Mouse (Mus musculus) megakaryocyte, embryonic 14.5 days (primary cell): ENCODE results near the gene Depdc1b. TPM values are rescaled to one million over a fixed set of nuclear protein-coding genes. Genes with fewer than 3 reads are reported as not detected.

Experiments used
- H3K27me3 ChIP-seq: replicated peaks from 2 replicates; pipeline ENCODE3; 2012; ENCODE audit warnings: inconsistent platforms
- H3K36me3 ChIP-seq: replicated peaks from 2 replicates; pipeline ENCODE3; 2012; ENCODE audit warnings: low read length, inconsistent platforms, mixed read lengths
- H3K4me1 ChIP-seq: 2 replicates; pipeline ENCODE4 v1.6.1; 2012; ENCODE audit warnings: inconsistent platforms
- H3K4me3 ChIP-seq: replicated peaks from 2 replicates; pipeline ENCODE3; 2012; ENCODE audit warnings: moderate library complexity, mild to moderate bottlenecking, inconsistent platforms
- H3K9me3 ChIP-seq: 2 replicates; pipeline ENCODE4 v1.6.1; 2012; ENCODE audit warnings: inconsistent platforms
- FLI1 ChIP-seq: IDR thresholded peaks from 2 replicates; pipeline ENCODE4 v1.6.1; 2012; ENCODE audit warnings: low read length, inconsistent platforms, mixed read lengths
- GATA1 ChIP-seq: IDR thresholded peaks from 3 replicates; pipeline ENCODE4 v1.6.1; 2012; ENCODE audit warnings: mixed read lengths, low read length, inconsistent platforms, borderline replicate concordance
- polyA plus RNA-seq: library from polyadenylated mRNA; stranded (reverse); fragments of >175 nt; gene quantifications from 2 replicates; pipeline ENCODE4 v1.2.3, GENCODE M21; 2012; ENCODE audit warnings: low replicate concordance; ENCODE audit not compliant: insufficient read depth

The Depdc1b gene
- polyA plus RNA-seq, 1 experiment = 4.7 TPM

DNA sequence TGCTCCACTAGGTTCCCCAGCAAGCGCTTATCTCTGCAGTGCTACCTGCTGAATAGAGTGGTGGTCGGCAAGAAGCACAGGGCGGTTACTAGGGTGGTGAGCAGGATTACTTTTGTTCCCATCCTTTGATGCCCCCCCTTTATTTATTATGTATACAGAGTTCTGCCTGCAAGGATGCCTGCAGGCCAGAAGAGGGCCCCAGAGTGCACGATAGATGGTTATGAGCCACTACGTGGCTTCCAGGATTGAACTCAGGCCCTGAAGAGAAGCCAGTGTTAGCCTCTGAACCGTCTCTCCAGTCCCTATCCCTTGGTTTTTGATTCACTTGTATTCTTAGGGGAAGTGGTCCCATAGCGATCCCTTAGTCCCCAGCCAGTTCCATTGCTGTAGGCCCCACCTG lies 25.5 kb downstream of the Depdc1b start:
- peaks cover 58% of the 10 kb centered on the region for H3K36me3 ChIP-seq
- H3K4me3 ChIP-seq = no peak overlapping the region
- H3K27me3 ChIP-seq = no peaks in the 10 kb centered on the region
- TF ChIP-seq GATA1 (no peak), FLI1 (no peak)
- no peaks in the 10 kb centered on the region for H3K9me3 ChIP-seq
- H3K4me1 ChIP-seq = peaks cover 53% of the 10 kb centered on the region

DNA sequence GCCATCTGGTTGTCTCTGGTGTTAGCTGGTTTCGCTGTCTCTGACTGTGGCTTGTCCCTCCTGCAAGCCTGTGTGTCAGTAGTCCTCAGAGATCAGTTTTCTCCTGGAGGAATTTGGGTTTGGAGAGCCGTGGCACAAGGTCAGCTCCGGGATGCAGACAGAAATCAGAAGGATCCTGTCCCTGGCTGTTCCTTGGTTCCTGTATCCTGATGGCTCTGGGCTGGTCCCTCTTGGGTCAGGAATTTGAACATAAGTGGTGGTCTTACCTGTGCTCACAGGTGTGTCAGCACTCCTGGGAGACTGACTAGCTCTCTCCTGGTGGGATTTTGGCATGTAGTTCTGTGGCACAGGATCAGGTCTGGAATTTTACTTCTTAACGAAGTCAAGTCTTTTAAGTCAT lies 29.6 kb downstream of the Depdc1b start:
- Histone ChIP-seq H3K36me3 (peaks cover 37% of the 10 kb centered on the region), H3K27me3 (no peaks in the 10 kb centered on the region), H3K4me3 (no peak overlapping the region), H3K9me3 (no peaks in the 10 kb centered on the region), H3K4me1 (peaks cover 49% of the 10 kb centered on the region)
- no peak for TF ChIP-seq FLI1

DNA sequence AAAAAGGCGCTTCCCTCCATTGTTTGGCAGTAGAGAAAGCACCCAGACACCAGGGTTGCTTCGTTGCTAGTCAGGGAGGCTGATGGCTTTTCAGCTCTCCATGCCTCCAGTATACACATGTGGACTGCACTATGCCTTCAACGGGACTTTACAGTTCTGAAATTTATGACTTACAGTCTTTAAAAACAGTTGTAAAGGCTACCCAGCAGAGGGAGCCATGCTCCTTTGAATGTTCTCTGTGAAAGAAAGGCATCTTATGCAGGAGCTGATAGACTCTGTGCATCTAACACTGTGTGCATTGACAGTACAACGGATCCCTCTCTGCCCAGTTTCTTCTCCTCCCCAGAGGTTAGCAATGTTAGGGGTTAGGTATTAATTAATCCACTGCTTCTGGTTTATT lies 30.9 kb downstream of the Depdc1b start:
- Histone ChIP-seq H3K4me3 (no peak overlapping the region), H3K9me3 (no peaks in the 10 kb centered on the region), H3K4me1 (peaks cover 41% of the 10 kb centered on the region), H3K27me3 (no peaks in the 10 kb centered on the region), H3K36me3 (peaks cover 37% of the 10 kb centered on the region)
- TF ChIP-seq GATA1 = no peak

DNA sequence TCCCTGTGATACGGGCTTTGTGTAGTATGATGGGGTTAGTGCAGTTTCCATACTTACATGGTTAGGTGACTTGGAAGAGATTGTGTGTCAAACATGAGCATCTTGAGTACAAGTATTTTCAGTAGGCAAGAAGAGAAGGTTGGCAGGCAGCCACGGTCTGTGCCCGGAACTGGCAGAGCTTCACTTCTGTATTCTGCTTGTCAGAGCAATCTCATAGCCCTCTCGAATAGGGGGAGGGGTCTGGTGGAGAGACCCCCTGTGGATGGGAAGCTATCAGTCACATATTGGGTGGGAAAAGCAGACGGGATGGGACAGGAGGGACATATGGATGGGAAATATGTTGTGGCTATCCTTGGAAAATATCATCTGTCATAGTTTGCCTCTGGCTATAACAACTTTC lies 33.5 kb downstream of the Depdc1b start:
- Histone ChIP-seq H3K9me3 (no peaks in the 10 kb centered on the region), H3K27me3 (no peaks in the 10 kb centered on the region), H3K4me1 (peaks cover 54% of the 10 kb centered on the region), H3K4me3 (no peak overlapping the region), H3K36me3 (peaks cover 57% of the 10 kb centered on the region)
- no peak for TF ChIP-seq FLI1
- TF ChIP-seq GATA1 = no peak

DNA sequence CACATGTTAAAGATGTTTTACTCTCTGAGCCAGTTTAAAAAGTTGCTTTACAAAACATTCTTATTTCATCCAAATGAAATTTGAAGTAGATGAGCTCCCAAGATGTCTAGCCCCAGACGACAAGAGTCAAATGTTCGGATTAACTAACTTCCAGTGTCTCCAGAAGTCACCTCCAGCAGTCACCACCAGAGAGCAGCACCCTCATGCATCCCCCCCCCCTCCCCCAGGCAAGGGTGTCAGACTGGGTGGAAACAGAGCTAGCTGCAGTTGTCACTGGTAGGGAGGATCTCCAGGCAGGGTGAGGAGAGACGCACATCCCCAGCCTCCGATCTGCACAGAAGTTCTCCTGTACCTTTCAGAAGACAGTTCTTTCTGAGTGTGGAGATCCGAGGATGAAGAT lies 37.6 kb downstream of the Depdc1b start:
- Histone ChIP-seq H3K4me3 (no peak overlapping the region), H3K9me3 (no peaks in the 10 kb centered on the region), H3K4me1 (peaks cover 38% of the 10 kb centered on the region), H3K27me3 (no peaks in the 10 kb centered on the region), H3K36me3 (peaks cover 88% of the 10 kb centered on the region)
- no peak for TF ChIP-seq GATA1

DNA sequence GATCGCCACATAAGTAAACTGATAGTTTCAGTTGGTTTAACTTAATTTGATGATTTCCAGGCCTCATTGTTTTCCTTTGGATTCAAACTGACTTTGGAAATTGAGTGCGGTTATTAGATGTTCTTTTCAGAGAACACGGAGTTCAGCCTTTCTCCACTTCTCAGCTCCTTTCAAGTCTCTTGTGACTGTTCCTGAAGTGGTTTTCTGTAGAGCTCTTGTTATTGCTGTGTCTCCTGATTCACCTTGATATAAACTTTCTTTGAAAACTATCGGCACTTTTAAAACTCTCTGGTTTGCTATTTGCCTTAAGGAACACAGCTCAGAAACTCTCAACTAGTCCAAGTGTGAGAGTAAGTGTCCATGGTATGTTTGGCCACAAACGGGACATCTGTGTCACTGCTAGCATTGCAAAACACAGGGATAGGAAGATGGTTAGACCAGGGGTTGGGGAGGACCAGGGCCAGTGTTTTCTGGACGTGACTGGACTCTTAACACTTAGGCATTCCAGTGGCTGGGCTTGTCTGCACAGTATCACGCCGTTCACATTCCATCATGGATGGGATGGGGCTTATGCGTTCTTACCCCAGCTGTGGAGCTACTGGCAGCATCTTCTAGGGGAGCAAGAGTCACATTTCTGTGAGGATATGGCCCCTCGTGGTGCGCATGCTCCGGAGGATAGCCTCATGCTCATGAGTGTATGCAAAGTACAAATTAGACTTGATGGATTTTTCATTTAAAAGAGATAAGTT lies 38.8 kb downstream of the Depdc1b start:
- no peaks in the 10 kb centered on the region for H3K27me3 ChIP-seq

DNA sequence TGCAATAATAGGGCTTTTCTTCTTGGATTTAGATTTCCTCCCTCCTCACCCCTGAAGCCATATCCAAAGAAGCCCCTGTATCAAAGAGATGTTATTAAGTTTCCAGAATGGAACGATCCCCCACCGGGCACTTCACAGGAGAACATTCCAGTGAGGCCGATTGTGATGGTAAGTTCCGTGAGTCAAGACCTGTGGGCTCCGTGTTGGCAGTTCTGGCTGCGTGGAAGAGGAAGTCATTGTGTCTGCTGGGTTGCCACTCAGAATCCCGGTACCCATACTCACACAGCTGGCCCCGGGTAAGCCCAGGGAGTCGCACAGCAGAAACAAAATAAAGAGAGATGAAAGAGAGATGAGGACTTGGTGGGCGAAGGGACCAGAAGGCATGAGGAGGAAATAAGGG lies 41.2 kb downstream of the Depdc1b start:
- H3K27me3 ChIP-seq = no peaks in the 10 kb centered on the region
- peaks cover 28% of the 10 kb centered on the region for H3K4me1 ChIP-seq
- no peaks in the 10 kb centered on the region for H3K9me3 ChIP-seq
- peaks cover 84% of the 10 kb centered on the region for H3K36me3 ChIP-seq
- TF ChIP-seq FLI1 (no peak), GATA1 (no peak)
- no peak overlapping the region for H3K4me3 ChIP-seq

More for the DNA sequence above, 38.8 kb downstream of the Depdc1b start:
- Histone ChIP-seq H3K36me3 (peaks cover 87% of the 10 kb centered on the region), H3K9me3 (no peaks in the 10 kb centered on the region), H3K4me1 (peaks cover 29% of the 10 kb centered on the region), H3K4me3 (no peak overlapping the region)
- no peak for TF ChIP-seq FLI1
- no peak for TF ChIP-seq GATA1

DNA sequence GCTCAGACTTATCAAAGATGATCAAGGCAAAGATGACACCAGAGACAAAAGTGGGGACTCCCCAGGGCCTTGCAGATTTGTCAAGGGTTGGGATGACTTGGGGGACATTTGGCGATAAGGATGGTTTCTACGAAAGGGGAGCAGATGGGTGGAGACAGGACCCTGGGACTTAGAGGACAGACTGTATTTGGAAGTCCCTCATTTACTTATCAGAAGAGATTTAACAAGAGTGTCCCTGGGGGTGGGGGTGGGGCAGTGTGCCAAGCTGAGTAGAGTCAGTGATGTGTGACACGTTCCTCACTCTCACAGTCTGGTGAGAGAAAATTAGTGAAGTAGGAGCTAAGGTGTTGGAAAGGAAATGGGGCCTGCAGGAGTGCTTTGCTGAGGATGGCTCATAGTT lies 42.1 kb downstream of the Depdc1b start:
- Histone ChIP-seq H3K36me3 (peaks cover 84% of the 10 kb centered on the region), H3K9me3 (no peaks in the 10 kb centered on the region), H3K27me3 (no peaks in the 10 kb centered on the region), H3K4me3 (no peak overlapping the region), H3K4me1 (peaks cover 23% of the 10 kb centered on the region)
- no peak for TF ChIP-seq GATA1
- TF ChIP-seq FLI1 = no peak

DNA sequence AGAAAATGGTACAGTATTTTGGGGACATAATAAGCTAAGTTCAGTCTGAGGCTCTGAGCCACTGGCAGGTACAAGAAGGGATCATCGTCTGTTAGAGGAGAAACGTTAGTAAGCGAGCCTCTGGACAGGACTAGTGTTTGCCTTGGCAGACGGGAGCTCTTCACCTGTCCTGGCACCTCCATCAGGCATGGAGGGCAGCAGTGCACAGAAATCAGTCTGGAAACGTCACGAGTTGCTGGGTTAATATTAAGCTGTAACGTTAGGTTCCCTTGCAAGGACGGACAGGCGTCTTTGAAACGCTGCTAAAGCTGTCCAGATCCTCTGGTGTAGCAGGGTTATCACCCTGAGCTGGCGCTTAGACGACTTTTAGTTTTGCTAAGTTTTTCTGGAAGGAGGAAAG lies 51.4 kb downstream of the Depdc1b start:
- TF ChIP-seq FLI1 = no peak
- no peak for TF ChIP-seq GATA1
- H3K9me3 ChIP-seq = no peaks in the 10 kb centered on the region
- H3K4me3 ChIP-seq = no peak overlapping the region
- H3K36me3 ChIP-seq = peaks cover 92% of the 10 kb centered on the region
- H3K27me3 ChIP-seq = no peaks in the 10 kb centered on the region
- peaks cover 4% of the 10 kb centered on the region; the same call in 1 of the 2 replicates for H3K4me1 ChIP-seq

DNA sequence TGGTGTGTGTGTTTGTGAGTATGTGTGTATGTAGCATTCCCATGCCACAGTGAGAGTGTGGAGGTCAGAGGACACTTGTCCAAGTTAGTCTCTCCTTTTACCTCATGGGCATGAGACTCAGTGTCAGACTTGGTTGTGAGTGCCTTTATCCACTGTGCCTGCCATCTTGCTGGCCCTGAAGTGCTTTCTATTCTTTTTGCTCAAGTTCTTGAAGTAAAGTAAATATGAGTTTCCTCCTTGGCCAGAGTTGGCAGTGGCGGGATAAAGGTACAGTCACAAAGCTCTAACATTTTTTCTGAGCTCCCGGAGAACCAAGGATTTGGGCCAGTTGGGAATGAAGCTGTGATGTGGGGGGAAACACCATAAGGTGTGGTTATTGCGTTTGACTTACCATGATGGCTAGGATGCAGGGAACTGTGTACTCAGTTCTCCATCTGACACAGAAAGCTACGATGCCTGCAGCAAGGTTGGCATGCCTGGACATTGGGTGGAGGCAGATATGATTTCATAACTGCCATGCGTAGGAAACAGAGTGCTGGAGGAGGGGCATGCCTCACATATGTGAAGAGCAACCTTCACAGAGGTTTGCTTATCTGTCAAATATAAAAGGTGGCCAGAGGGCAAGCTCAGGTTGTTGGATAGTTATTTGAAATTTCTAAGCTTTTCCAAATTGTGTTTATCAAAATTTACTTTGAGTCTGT lies 54.3 kb downstream of the Depdc1b start:
- Histone ChIP-seq H3K4me3 (no peak overlapping the region), H3K4me1 (peaks cover 11% of the 10 kb centered on the region), H3K36me3 (peaks cover 94% of the 10 kb centered on the region), H3K9me3 (no peaks in the 10 kb centered on the region), H3K27me3 (no peaks in the 10 kb centered on the region)
- TF ChIP-seq GATA1 (no peak), FLI1 (no peak)
